Comparison of ENCODE assay signal across 21 mouse cellular contexts in the genomic region with DNA sequence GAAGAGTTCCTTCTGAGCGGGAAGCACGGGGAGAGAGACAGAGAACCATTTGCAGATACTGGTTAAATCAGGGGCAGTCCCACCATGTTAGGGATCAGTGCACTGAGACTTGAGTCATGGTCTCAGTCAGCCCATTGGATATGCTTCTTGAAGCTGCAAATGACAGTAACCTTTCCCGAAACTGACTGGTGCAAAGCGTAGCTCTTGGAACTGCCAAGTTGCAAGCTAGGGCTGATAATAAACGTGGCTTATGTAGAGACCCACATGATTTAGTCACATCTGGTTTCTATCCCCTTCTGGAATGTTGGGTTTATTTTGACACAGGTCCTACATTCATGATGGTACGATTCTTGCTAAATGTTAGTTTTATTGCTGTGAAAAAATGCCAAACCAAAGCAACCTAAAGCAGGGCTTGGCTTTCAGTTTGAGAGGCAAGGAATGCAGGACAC. TPM values are rescaled to one million over a fixed set of nuclear protein-coding genes. Genes with fewer than 3 reads are reported as not detected.
DNase-seq lines count a peak whose midpoint lies in the region; ATAC-seq and TF ChIP-seq lines count a peak whose summit lies in the region.
"Had no signal": no experiment of that assay in that cellular context is flagged by ENCODE, and none has a peak within 500 bp of the region (broad histone marks: within the 10 kb centered on the region; RNA-seq: fewer than 3 reads in every experiment).

No protein-coding gene starts in this region.

- no peaks in the 10 kb centered on the region for H3K36me3 ChIP-seq in heart, embryonic 12.5 days
- H3K36me3 ChIP-seq in lung, embryonic 14.5 days (ENCODE audit: insufficient read depth): no peaks in the 10 kb centered on the region
- H3K36me3 ChIP-seq in intestine, embryonic 16.5 days (ENCODE audit: control insufficient read depth, insufficient read depth, low read length): no peaks in the 10 kb centered on the region
- H3K36me3 ChIP-seq: hindbrain, embryonic 12.5 days; liver, embryonic 13.5 days had no signal

- intact Hi-C loops in heart, postnatal 25 days (cut with DNase I): no loop called here

- no peaks in the 10 kb centered on the region for H3K27me3 ChIP-seq in heart, embryonic 12.5 days (replicated peaks)
- no peaks in the 10 kb centered on the region for H3K27me3 ChIP-seq in lung, embryonic 14.5 days (ENCODE audit: insufficient read depth, low read length)
- no peaks in the 10 kb centered on the region for H3K27me3 ChIP-seq in intestine, embryonic 16.5 days (replicated peaks; ENCODE audit: control insufficient read depth, insufficient read depth, low read length)
- H3K27me3 ChIP-seq: hindbrain, embryonic 12.5 days; liver, embryonic 13.5 days had no signal

- no peak overlapping the region for H3K27ac ChIP-seq in heart, embryonic 12.5 days (ENCODE audit: poor library complexity, severe bottlenecking)
- H3K27ac ChIP-seq in lung, embryonic 14.5 days (ENCODE audit: low read depth): no peak overlapping the region; the same call in 1 of the 2 replicates
- peak overlapping the region; percentile 17 for H3K27ac ChIP-seq in intestine, embryonic 16.5 days (ENCODE audit: low read length)
- H3K27ac ChIP-seq: hindbrain, embryonic 12.5 days; liver, embryonic 13.5 days had no signal

- DNase-seq in heart, postnatal 25 days (ENCODE audit: low spot score): no peak
- peak; percentile 16 for DNase-seq in lung, embryonic 14.5 days
- DNase-seq in lung, adult 18-20 months: no peak
- DNase-seq in gastrocnemius, postnatal 10 days: no peak
- DNase-seq: adrenal gland, adult 2 months; cerebellum, adult 18-20 months; kidney, adult 11 months; kidney, postnatal 25 days; layer of hippocampus, adult 9-11 months; liver, embryonic 13.5 days; retina, postnatal 1 day; thymus, postnatal 25 days had no signal

- no peaks in the 10 kb centered on the region for H3K9me3 ChIP-seq in heart, embryonic 12.5 days (replicated peaks)
- no peaks in the 10 kb centered on the region for H3K9me3 ChIP-seq in lung, embryonic 14.5 days (ENCODE audit: low read depth, low read length)
- H3K9me3 ChIP-seq in intestine, embryonic 16.5 days (ENCODE audit: control insufficient read depth, low read length): no peaks in the 10 kb centered on the region
- H3K9me3 ChIP-seq: hindbrain, embryonic 12.5 days; liver, embryonic 13.5 days had no signal

- H3K4me3 ChIP-seq in heart, embryonic 12.5 days: no peak overlapping the region
- H3K4me3 ChIP-seq in lung, embryonic 14.5 days (ENCODE audit: low read depth, low read length): no peak overlapping the region
- no peak overlapping the region for H3K4me3 ChIP-seq in intestine, embryonic 16.5 days (ENCODE audit: low read length)
- H3K4me3 ChIP-seq: hindbrain, embryonic 12.5 days; liver, embryonic 13.5 days had no signal

- no peak overlapping the region for H3K9ac ChIP-seq in heart, embryonic 12.5 days
- no peak overlapping the region for H3K9ac ChIP-seq in lung, embryonic 14.5 days
- H3K9ac ChIP-seq in intestine, embryonic 16.5 days (ENCODE audit: low read depth, low read length): no peak overlapping the region
- H3K9ac ChIP-seq: hindbrain, embryonic 12.5 days; liver, embryonic 13.5 days had no signal

- no peaks in the 10 kb centered on the region for H3K4me1 ChIP-seq in heart, embryonic 12.5 days (replicated peaks)
- no peaks in the 10 kb centered on the region for H3K4me1 ChIP-seq in lung, embryonic 14.5 days (ENCODE audit: insufficient read depth)
- no peaks in the 10 kb centered on the region for H3K4me1 ChIP-seq in intestine, embryonic 16.5 days (ENCODE audit: control insufficient read depth, insufficient read depth, low read length)
- H3K4me1 ChIP-seq: hindbrain, embryonic 12.5 days; liver, embryonic 13.5 days had no signal

- H3K4me2 ChIP-seq in heart, embryonic 12.5 days: 0 out of 2 replicates have a peak overlapping the region, but pooled peaks have one; percentile 14
- H3K4me2 ChIP-seq in lung, embryonic 14.5 days: no peak overlapping the region
- no peak overlapping the region for H3K4me2 ChIP-seq in intestine, embryonic 16.5 days (ENCODE audit: low read depth, low read length)
- H3K4me2 ChIP-seq: hindbrain, embryonic 12.5 days; liver, embryonic 13.5 days; midbrain, embryonic 11.5 days had no signal

- 43% methylated on average over 6 of the region's 6 CpGs for whole genome bisulfite sequencing in heart, embryonic 12.5 days
- WGBS in lung, embryonic 14.5 days: 49% methylated on average over 6 of the region's 6 CpGs
- 48% methylated on average over 6 of the region's 6 CpGs for WGBS in intestine, embryonic 16.5 days

- ATAC-seq in heart, embryonic 12.5 days (ENCODE audit: insufficient number of reproducible peaks, low FRiP score): 0 out of 2 replicates have a peak, but pooled peaks have one; percentile 29
- ATAC-seq in lung, embryonic 14.5 days (ENCODE audit: insufficient read depth): peak; percentile 54; the same call in 1 of the 2 replicates
- peak; percentile 33; the same call in 1 of the 2 replicates for ATAC-seq in intestine, embryonic 16.5 days
- no peak for ATAC-seq in cerebellum, adult (ENCODE audit: insufficient number of reproducible peaks, low FRiP score, low TSS enrichment)

- TF ChIP-seq CTCF in lung, embryonic 14.5 days (IDR thresholded peaks at IDR 0.05; ENCODE audit: low read depth): no peak

RNA-seq across cellular contexts. Expression of gene Cdk14, which starts 3.6 kb away (rescaled TPM):
- polyA plus RNA-seq in heart, embryonic 12.5 days (2016; fragmentation: Nextera tagmentation; extraction: Ambion mirVana): 20.4 and 21.3 TPM in 2 replicates
- total RNA-seq in heart, postnatal 25 days (2021): 10 to 100 TPM in 1 of 2 experiments, 1 to 10 TPM in 1; 9.8 to 10.2 TPM
- 37.7 and 37.8 TPM in 2 replicates for polyA plus RNA-seq in lung, embryonic 14.5 days (2014; fragmentation: Nextera tagmentation; extraction: Ambion mirVana)
- polyA plus RNA-seq in intestine, embryonic 16.5 days (2015; fragmentation: Nextera tagmentation; extraction: Ambion mirVana): 8.2 and 8.9 TPM in 2 replicates
- 10 to 100 TPM; 14.3 to 21.1 TPM for total RNA-seq in gastrocnemius, postnatal 10 days (2021)

RNA-seq across cellular contexts. Expression of gene 1700015F17Rik, which starts 55.2 kb away (rescaled TPM):
- not detected in 2 replicates for polyA plus RNA-seq in heart, embryonic 12.5 days (2016; fragmentation: Nextera tagmentation; extraction: Ambion mirVana)
- total RNA-seq in heart, postnatal 25 days (2021): not detected
- polyA plus RNA-seq in lung, embryonic 14.5 days (2014; fragmentation: Nextera tagmentation; extraction: Ambion mirVana): not detected in 2 replicates
- polyA plus RNA-seq in intestine, embryonic 16.5 days (2015; fragmentation: Nextera tagmentation; extraction: Ambion mirVana): not detected in 2 replicates
- not detected for total RNA-seq in gastrocnemius, postnatal 10 days (2021)
- total RNA-seq: adrenal gland, adult 2 months; common myeloid progenitor, adult 5-6 weeks; ES-E14; granulocyte monocyte progenitor cell, adult 5-6 weeks had no signal
- polyA plus RNA-seq: adrenal gland, adult 2 months; C2C12; hindbrain, embryonic 12.5 days; liver, embryonic 13.5 days; midbrain, embryonic 11.5 days had no signal
